Mouse (Mus musculus) spleen, adult 2 months (tissue): ENCODE measurements at regions not wholly inside any gene's neighbourhood (a gene's known extent, or its start where the extent isn't known, plus 50 kb on each side); places are given as distances from the start of the nearest gene placed in this dataset.

Source experiments
- CTCF ChIP-seq: fragments of 200-500 bp; IDR thresholded peaks from 2 replicates; pipeline ENCODE4 v1.5.1; 2011; ENCODE audit warnings: mild to moderate bottlenecking, inconsistent platforms; ENCODE audit not compliant: insufficient read depth, insufficient read length, insufficient replicate concordance; ENCODE audit errors: extremely low read depth
- POLR2A ChIP-seq: fragments of 200-500 bp; IDR thresholded peaks from 2 replicates; pipeline ENCODE4 v1.6.1; 2011; ENCODE audit warnings: low read depth, low read length, inconsistent platforms

- no peak for TF ChIP-seq CTCF
- no peak for TF ChIP-seq POLR2A
Measured at GRCm38 (mm10) chr5:64610146-64610545, 193.0 kb upstream of the Klf3 start.
